Mouse (Mus musculus) midbrain, embryonic 16.5 days (tissue): ENCODE data around the gene Clic1. TPM values are rescaled to one million over a fixed set of nuclear protein-coding genes. Genes with fewer than 3 reads are reported as not detected.

Source experiments
- ATAC-seq: fragments of 200-750 bp; cut with Nextera tagmentation; 2 replicates; pipeline ENCODE4 v1.8.0; 2017; ENCODE audit warnings: moderate TSS enrichment
- H3K27ac ChIP-seq: fragments of 300-500 bp; sonication (generic); 2 replicates; pipeline ENCODE4 v1.5.1; 2014; ENCODE audit warnings: mild to moderate bottlenecking, low read length, mixed read lengths
- H3K27me3 ChIP-seq: fragments of 300-500 bp; sonication (generic); 2 replicates; pipeline ENCODE4 v1.6.1; 2014; ENCODE audit warnings: low read depth, low read length, mixed read lengths; ENCODE audit not compliant: control insufficient read depth, insufficient read depth
- H3K36me3 ChIP-seq: fragments of 300-500 bp; sonication (generic); 2 replicates; pipeline ENCODE4 v1.6.1; 2014; ENCODE audit warnings: mild to moderate bottlenecking, low read length, moderate library complexity, mixed read lengths; ENCODE audit not compliant: control insufficient read depth, insufficient read depth
- H3K4me1 ChIP-seq: fragments of 300-500 bp; sonication (generic); 2 replicates; pipeline ENCODE4 v1.6.1; 2014; ENCODE audit warnings: mild to moderate bottlenecking, low read length, mixed read lengths; ENCODE audit not compliant: control insufficient read depth, insufficient read depth
- H3K4me2 ChIP-seq: fragments of 300-500 bp; sonication (generic); 2 replicates; pipeline ENCODE4 v1.6.1; 2014; ENCODE audit warnings: mild to moderate bottlenecking, low read length, mixed read lengths
- H3K4me3 ChIP-seq: fragments of 300-500 bp; sonication (generic); 2 replicates; pipeline ENCODE4 v1.5.1; 2014; ENCODE audit warnings: low read depth, mild to moderate bottlenecking, low read length, moderate library complexity, mixed read lengths
- H3K9ac ChIP-seq: fragments of 300-500 bp; sonication (generic); 2 replicates; pipeline ENCODE4 v1.6.1; 2014; ENCODE audit warnings: low read depth, low read length, mixed read lengths
- H3K9me3 ChIP-seq: fragments of 300-500 bp; sonication (generic); replicated peaks from 2 replicates; pipeline ENCODE4 v1.6.1; 2014; ENCODE audit warnings: mild to moderate bottlenecking, low read length, mixed read lengths; ENCODE audit not compliant: control insufficient read depth, poor library complexity, severe bottlenecking
- WGBS: fragments of 180-500 bp; shearing (Covaris S2); extraction: QIAGEN DNeasy Blood & Tissue Kit; methylation state at CpG from one replicate; pipeline ENCODE4 v1.1.7; 2014; 5-methylcytosine and 5-hydroxymethylcytosine counted together
- polyA plus RNA-seq: library from polyadenylated mRNA; unstranded; fragments of >200 nt; fragmentation: Nextera tagmentation; extraction: Ambion mirVana; gene quantifications from 2 replicates; pipeline ENCODE4 v1.2.1, GENCODE M21; 2015

Gene Clic1
- polyA plus RNA-seq, 1 experiment from 2014 or later, result 51.2 TPM

- ATAC-seq, result no peak
- Histone ChIP-seq H3K4me2 (no peak overlapping the region), H3K4me1 (peaks cover 11% of the 10 kb centered on the region), H3K36me3 (no peaks in the 10 kb centered on the region), H3K9ac (no peak overlapping the region), H3K9me3 (no peaks in the 10 kb centered on the region), H3K27me3 (no peaks in the 10 kb centered on the region), H3K27ac (peak overlapping the region; percentile 54), H3K4me3 (no peak overlapping the region)
- 40% methylated on average over 9 of the region's 11 CpGs for WGBS
Observed at GRCm38 (mm10) chr17:35048149-35048931, 1.4 kb upstream of the Clic1 start.

GRCm38 (mm10) chr17:35048932-35049440 is 780 bp upstream of the Clic1 start:
- WGBS, result 74% methylated on average over 5 of the region's 5 CpGs
- Histone ChIP-seq H3K4me2 (no peak overlapping the region; the same call in 1 of the 2 replicates), H3K4me1 (peaks cover 11% of the 10 kb centered on the region), H3K9ac (no peak overlapping the region), H3K27ac (no peak overlapping the region; the same call in 1 of the 2 replicates), H3K36me3 (no peaks in the 10 kb centered on the region), H3K4me3 (no peak overlapping the region), H3K9me3 (no peaks in the 10 kb centered on the region), H3K27me3 (no peaks in the 10 kb centered on the region)
- no peak for ATAC-seq

GRCm38 (mm10) chr17:35050126-35050750 is 472 bp downstream of the Clic1 start:
- Histone ChIP-seq H3K4me1 (peaks cover 11% of the 10 kb centered on the region), H3K36me3 (no peaks in the 10 kb centered on the region), H3K4me3 (peak overlapping the region; percentile 35), H3K4me2 (peak overlapping the region; percentile 41), H3K27ac (peak overlapping the region; percentile 75), H3K9ac (peak overlapping the region; percentile 61), H3K27me3 (no peaks in the 10 kb centered on the region), H3K9me3 (no peaks in the 10 kb centered on the region)
- no peak for ATAC-seq
- WGBS, result 1% methylated on average over 27 of the region's 27 CpGs

- H3K4me2 ChIP-seq, result peak overlapping the region; percentile 41
- 3% methylated on average over 21 of the region's 21 CpGs for WGBS
- no peaks in the 10 kb centered on the region for H3K9me3 ChIP-seq
- peak overlapping the region; percentile 71 for H3K27ac ChIP-seq
- H3K9ac ChIP-seq, result peak overlapping the region; percentile 30
- no peaks in the 10 kb centered on the region for H3K36me3 ChIP-seq
- H3K4me3 ChIP-seq, result peak overlapping the region; percentile 35
- ATAC-seq, result peak; percentile 47
- H3K4me1 ChIP-seq, result peaks cover 11% of the 10 kb centered on the region
- no peaks in the 10 kb centered on the region for H3K27me3 ChIP-seq
Observed at GRCm38 (mm10) chr17:35051156-35052086, 1.7 kb downstream of the Clic1 start.

- Histone ChIP-seq H3K27ac (0 out of 2 replicates have a peak overlapping the region, but pooled peaks have one; percentile 71), H3K4me1 (peaks cover 11% of the 10 kb centered on the region), H3K9me3 (no peaks in the 10 kb centered on the region), H3K4me3 (no peak overlapping the region), H3K4me2 (peak overlapping the region; percentile 41), H3K36me3 (no peaks in the 10 kb centered on the region), H3K9ac (no peak overlapping the region), H3K27me3 (no peaks in the 10 kb centered on the region)
- ATAC-seq, result no peak
- WGBS, result 69% methylated on average over 12 of the region's 12 CpGs
Observed at GRCm38 (mm10) chr17:35052271-35052798, 2.6 kb downstream of the Clic1 start.

GRCm38 (mm10) chr17:35055691-35056495 is 6.1 kb downstream of the Clic1 start:
- no peaks in the 10 kb centered on the region for H3K36me3 ChIP-seq
- H3K4me1 ChIP-seq, result peaks cover 18% of the 10 kb centered on the region
- H3K27me3 ChIP-seq, result no peaks in the 10 kb centered on the region
- H3K4me2 ChIP-seq, result no peak overlapping the region
- 91% methylated on average over 7 of the region's 7 CpGs for WGBS
- no peak for ATAC-seq
- H3K4me3 ChIP-seq, result no peak overlapping the region
- H3K27ac ChIP-seq, result no peak overlapping the region
- H3K9ac ChIP-seq, result no peak overlapping the region
- H3K9me3 ChIP-seq, result no peaks in the 10 kb centered on the region

- H3K4me2 ChIP-seq, result no peak overlapping the region
- WGBS, result 87% methylated on average over 3 of the region's 3 CpGs
- H3K9me3 ChIP-seq, result no peaks in the 10 kb centered on the region
- H3K4me1 ChIP-seq, result peaks cover 15% of the 10 kb centered on the region
- no peak for ATAC-seq
- no peak overlapping the region for H3K9ac ChIP-seq
- no peak overlapping the region for H3K4me3 ChIP-seq
- no peak overlapping the region for H3K27ac ChIP-seq
- H3K27me3 ChIP-seq, result no peaks in the 10 kb centered on the region
- H3K36me3 ChIP-seq, result peaks cover 5% of the 10 kb centered on the region; the same call in 1 of the 2 replicates
Observed at GRCm38 (mm10) chr17:35057090-35057489, 7.3 kb downstream of the Clic1 start.

- H3K4me1 ChIP-seq, result peaks cover 15% of the 10 kb centered on the region
- H3K4me2 ChIP-seq, result peak overlapping the region; percentile 94
- ATAC-seq, result 0 out of 2 replicates have a peak, but pooled peaks have one; percentile 0
- H3K4me3 ChIP-seq, result peak overlapping the region; percentile 80
- no peaks in the 10 kb centered on the region; the same call in 1 of the 2 replicates for H3K27me3 ChIP-seq
- WGBS, result 69% methylated on average over 9 of the region's 9 CpGs
- no peaks in the 10 kb centered on the region for H3K9me3 ChIP-seq
- peak overlapping the region; percentile 85 for H3K27ac ChIP-seq
- H3K36me3 ChIP-seq, result peaks cover 5% of the 10 kb centered on the region; the same call in 1 of the 2 replicates
- peak overlapping the region; percentile 76; the same call in 1 of the 2 replicates for H3K9ac ChIP-seq
Observed at GRCm38 (mm10) chr17:35058316-35058715, 8.6 kb downstream of the Clic1 start.
